Comparison of ENCODE assay signal across 23 mouse cellular contexts in genomic region chr17:66399780-66400179, GRCm38 (mm10). TPM values are rescaled to one million over a fixed set of nuclear protein-coding genes. Genes with fewer than 3 reads are reported as not detected.
"Had no signal": no experiment of that assay in that cellular context is flagged by ENCODE, and none has a peak within 500 bp of the region (broad histone marks: within the 10 kb centered on the region; RNA-seq: fewer than 3 reads in every experiment).

No protein-coding gene starts in this region.

- H3K27ac ChIP-seq: liver, embryonic 14.5 days; midbrain, embryonic 10.5 days; midbrain, embryonic 12.5 days; neural tube, embryonic 13.5 days; neural tube, embryonic 15.5 days had no signal

- H3K9me3 ChIP-seq: neural tube, embryonic 13.5 days; neural tube, embryonic 15.5 days had no signal

- ATAC-seq: lung, postnatal 0 days; midbrain, embryonic 16.5 days had no signal

- H3K27me3 ChIP-seq: midbrain, embryonic 12.5 days; neural tube, embryonic 13.5 days; neural tube, embryonic 15.5 days had no signal

- H3K4me3 ChIP-seq: midbrain, embryonic 10.5 days; midbrain, embryonic 12.5 days; myocyte; neural tube, embryonic 13.5 days; neural tube, embryonic 15.5 days had no signal

- H3K4me2 ChIP-seq: lung, embryonic 14.5 days; midbrain, embryonic 12.5 days; neural tube, embryonic 13.5 days; neural tube, embryonic 15.5 days had no signal

- H3K9ac ChIP-seq: liver, embryonic 14.5 days; lung, embryonic 14.5 days; midbrain, embryonic 12.5 days; neural tube, embryonic 13.5 days; neural tube, embryonic 15.5 days had no signal

- H3K36me3 ChIP-seq: neural tube, embryonic 15.5 days had no signal

- DNase-seq: lung, adult 18-20 months; lung, embryonic 14.5 days; lung, postnatal 14 days; lung, postnatal 4 days; midbrain, embryonic 14.5 days; retina, postnatal 1 day; right cerebral cortex, adult 18-20 months; right cerebral cortex, postnatal 25 days; right cerebral cortex, postnatal 4 days; spleen, adult 18-20 months; thymus, adult 18-20 months; thymus, postnatal 14 days; thymus, postnatal 36 days had no signal

RNA-seq across cellular contexts. Expression of gene Mtcl1, which starts 49.8 kb away (rescaled TPM):
- total RNA-seq: megakaryocyte, adult 5-6 weeks; megakaryocyte-erythroid progenitor cell, adult 5-6 weeks had no signal
